Mouse (Mus musculus): ENCODE data around the gene Med19.
"Not testable (repeated sequence)": the region's sequence is repeated elsewhere in the genome, so short reads cannot be mapped to it uniquely, and the experiment has no call there.

Med19 gene

GRCm38 (mm10) chr2:84720718-84721117, 42.5 kb downstream of the Med19 start:
- DNase-seq (ENCODE audit: low read depth) = no peak

GRCm38 (mm10) chr2:84721182-84721581, 43.0 kb downstream of the Med19 start:
- DNase-seq (ENCODE audit: low read depth) = no peak

GRCm38 (mm10) chr2:84723856-84724255, 45.7 kb downstream of the Med19 start:
- no peak for DNase-seq (ENCODE audit: low read depth)

GRCm38 (mm10) chr2:84725770-84726169, 47.6 kb downstream of the Med19 start:
- no peak for DNase-seq (ENCODE audit: low read depth)

- peak; percentile 15 for DNase-seq (ENCODE audit: low read depth)
Observed at GRCm38 (mm10) chr2:84726716-84727115, 48.5 kb downstream of the Med19 start.

GRCm38 (mm10) chr2:84727172-84727858, 49.1 kb downstream of the Med19 start, which contains the start of gene Clp1:
TSS of gene Clp1 (minus strand) at chr2:84727350.
- peak; percentile 99 for DNase-seq (ENCODE audit: low read depth)

- DNase-seq (ENCODE audit: low read depth) = not testable (repeated sequence)
Observed at GRCm38 (mm10) chr2:84728191-84728590, 50.0 kb downstream of the Med19 start.

- DNase-seq (ENCODE audit: low read depth) = no peak
Observed at GRCm38 (mm10) chr2:84731206-84731605, 53.0 kb downstream of the Med19 start.

- no peak for DNase-seq (ENCODE audit: low read depth)
Observed at GRCm38 (mm10) chr2:84732394-84732793, 54.2 kb downstream of the Med19 start.

- DNase-seq (ENCODE audit: low read depth) = peak; percentile 26
Observed at GRCm38 (mm10) chr2:84733579-84734300, 55.5 kb downstream of the Med19 start, which contains the start of gene Ypel4. TSS of gene Ypel4 (plus strand) at chr2:84734058.

GRCm38 (mm10) chr2:84734351-84734864, 56.2 kb downstream of the Med19 start:
- no peak for DNase-seq (ENCODE audit: low read depth)

- no peak for DNase-seq (ENCODE audit: low read depth)
Observed at GRCm38 (mm10) chr2:84734919-84735318, 56.7 kb downstream of the Med19 start.

- DNase-seq (ENCODE audit: low read depth) = no peak
Observed at GRCm38 (mm10) chr2:84735346-84735920, 57.2 kb downstream of the Med19 start.

- no peak for DNase-seq (ENCODE audit: low read depth)
Observed at GRCm38 (mm10) chr2:84736312-84737161, 58.3 kb downstream of the Med19 start.

GRCm38 (mm10) chr2:84737451-84737925, 59.3 kb downstream of the Med19 start:
- no peak for DNase-seq (ENCODE audit: low read depth)
